Mouse (Mus musculus): Measurements from ENCODE around the gene Ttc12. TPM values are rescaled to one million over a fixed set of nuclear protein-coding genes. Genes with fewer than 3 reads are reported as not detected.

Ttc12 gene
- polyA plus RNA-seq, 1 experiment = 0.34 TPM

DNA sequence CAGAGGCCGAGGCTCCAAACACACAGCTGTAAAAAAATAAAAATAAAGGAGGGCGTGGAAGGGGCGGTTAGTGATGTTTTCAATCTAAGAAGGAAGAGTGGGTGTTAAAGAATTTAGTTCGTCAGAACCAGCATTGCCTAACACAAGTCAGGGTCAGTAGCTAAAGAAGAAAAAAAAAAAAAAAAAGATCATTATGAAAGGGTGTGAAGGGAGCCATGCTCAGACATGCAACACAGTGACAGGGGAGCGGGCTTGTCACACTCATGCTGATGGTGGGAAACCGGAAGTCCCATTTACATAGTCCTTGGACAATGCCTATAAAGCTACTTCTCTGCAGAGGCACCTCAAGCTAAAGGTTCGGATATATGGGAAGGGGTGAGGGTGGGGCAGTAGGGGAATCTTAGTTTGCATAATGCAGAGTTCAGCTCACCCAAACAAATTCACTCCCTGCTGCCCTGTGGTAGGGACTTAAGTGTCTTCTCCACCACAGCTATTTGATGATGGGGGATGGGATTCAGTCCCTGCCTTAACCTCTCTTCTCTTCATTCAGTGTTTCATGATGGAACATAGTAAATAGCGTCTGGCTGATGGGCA, 43.4 kb upstream of the Ttc12 start:
- Histone ChIP-seq H3K27ac (ENCODE audit: insufficient read depth, low read depth, low read length) (no peak overlapping the region), H3K27me3 (ENCODE audit: control insufficient read depth, insufficient read depth, low read length) (no peaks in the 10 kb centered on the region), H3K4me3 (ENCODE audit: low read depth, low read length) (no peak overlapping the region), H3K4me1 (ENCODE audit: control insufficient read depth, insufficient read depth, insufficient read length, low read length) (no peaks in the 10 kb centered on the region), H3K36me3 (ENCODE audit: control insufficient read depth, insufficient read depth, low read length) (no peaks in the 10 kb centered on the region)
- TF ChIP-seq CTCF (IDR thresholded peaks at IDR 0.05; ENCODE audit: extremely low read depth, insufficient read length, insufficient replicate concordance, low read depth, low read length) (no peak), POLR2A (IDR thresholded peaks at IDR 0.05; ENCODE audit: low read depth, low read length) (no peak)
- WGBS = 64% methylated on average over 8 of the region's 8 CpGs

DNA sequence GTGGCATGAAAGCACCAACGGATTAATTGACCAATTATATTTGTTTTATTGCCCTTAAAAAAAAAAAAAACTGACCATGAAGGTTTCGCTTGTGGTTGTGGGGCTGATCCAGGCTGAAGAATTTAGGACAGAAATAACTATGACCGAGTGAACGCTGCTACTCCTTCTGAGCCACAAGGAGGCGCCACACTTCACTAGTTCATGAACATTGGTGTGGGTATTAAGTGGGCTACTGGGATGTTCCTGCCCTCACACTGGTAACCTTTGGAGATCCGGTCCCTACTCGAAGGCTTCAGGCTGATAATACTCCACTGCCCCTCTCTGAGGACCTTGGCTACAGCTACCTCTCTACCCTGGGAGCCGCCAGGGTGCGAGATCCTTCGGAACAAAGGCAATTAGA, 42.9 kb upstream of the Ttc12 start:
- WGBS = 60% methylated on average over 10 of the region's 10 CpGs
- no peak overlapping the region for H3K27ac ChIP-seq (ENCODE audit: insufficient read depth, low read depth, low read length)
- no peaks in the 10 kb centered on the region for H3K27me3 ChIP-seq (ENCODE audit: control insufficient read depth, insufficient read depth, low read length)
- TF ChIP-seq CTCF (IDR thresholded peaks at IDR 0.05; ENCODE audit: extremely low read depth, insufficient read length, insufficient replicate concordance, low read depth, low read length) = no peak
- no peak for TF ChIP-seq POLR2A (IDR thresholded peaks at IDR 0.05; ENCODE audit: low read depth, low read length)
- no peaks in the 10 kb centered on the region for H3K4me1 ChIP-seq (ENCODE audit: control insufficient read depth, insufficient read depth, insufficient read length, low read length)
- H3K4me3 ChIP-seq (ENCODE audit: low read depth, low read length) = no peak overlapping the region
- H3K36me3 ChIP-seq (ENCODE audit: control insufficient read depth, insufficient read depth, low read length) = no peaks in the 10 kb centered on the region

DNA sequence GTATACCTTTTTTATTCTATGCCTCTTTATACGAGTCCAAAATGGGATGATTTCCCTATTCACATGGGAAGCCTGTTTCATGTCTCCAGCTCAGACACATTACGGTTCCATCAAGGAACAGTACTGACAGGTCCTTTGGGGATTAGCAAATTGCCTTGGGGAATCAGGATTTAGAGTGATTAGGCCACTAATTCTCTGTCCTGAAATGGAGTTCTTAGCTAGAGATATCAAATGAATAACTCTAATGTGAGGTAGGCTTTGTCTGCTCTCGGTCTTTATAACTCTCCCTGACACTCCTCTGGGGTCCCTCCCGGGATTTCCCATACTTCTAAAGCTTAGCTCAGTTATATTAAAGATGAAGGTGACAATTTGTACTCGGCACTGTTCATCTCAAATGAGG, 42.0 kb upstream of the Ttc12 start:
- TF ChIP-seq CTCF (IDR thresholded peaks at IDR 0.05; ENCODE audit: extremely low read depth, insufficient read length, insufficient replicate concordance, low read depth, low read length) (no peak), POLR2A (IDR thresholded peaks at IDR 0.05; ENCODE audit: low read depth, low read length) (no peak)
- H3K4me1 ChIP-seq (ENCODE audit: control insufficient read depth, insufficient read depth, insufficient read length, low read length) = no peaks in the 10 kb centered on the region
- no peaks in the 10 kb centered on the region for H3K36me3 ChIP-seq (ENCODE audit: control insufficient read depth, insufficient read depth, low read length)
- H3K27me3 ChIP-seq (ENCODE audit: control insufficient read depth, insufficient read depth, low read length) = no peaks in the 10 kb centered on the region
- H3K4me3 ChIP-seq (ENCODE audit: low read depth, low read length) = no peak overlapping the region
- H3K27ac ChIP-seq (ENCODE audit: insufficient read depth, low read depth, low read length) = no peak overlapping the region
- 77% methylated on average over 5 of the region's 5 CpGs for WGBS

DNA sequence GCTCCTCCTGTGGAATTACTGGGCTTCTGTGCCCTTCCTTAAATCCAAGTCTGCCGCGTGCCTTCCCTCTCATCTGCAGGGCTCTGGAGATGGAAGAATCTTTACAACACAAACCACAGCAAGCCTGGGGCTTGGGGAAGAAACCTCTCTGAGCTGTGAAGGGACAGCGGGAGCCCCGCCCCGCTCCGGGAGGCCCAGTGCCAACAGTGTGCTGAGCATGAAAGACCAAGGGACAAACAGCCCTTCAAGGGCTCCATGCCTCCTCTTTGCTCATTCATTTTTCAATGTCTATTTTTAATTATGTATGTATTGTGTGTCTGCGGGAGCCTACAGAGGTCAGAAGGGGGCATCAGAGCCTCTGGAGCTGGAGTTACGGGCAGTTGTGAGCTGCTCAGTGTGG, 41.3 kb upstream of the Ttc12 start:
- no peaks in the 10 kb centered on the region for H3K36me3 ChIP-seq (ENCODE audit: control insufficient read depth, insufficient read depth, low read length)
- H3K27me3 ChIP-seq (ENCODE audit: control insufficient read depth, insufficient read depth, low read length) = no peaks in the 10 kb centered on the region
- H3K27ac ChIP-seq (ENCODE audit: insufficient read depth, low read depth, low read length) = no peak overlapping the region
- no peak overlapping the region for H3K4me3 ChIP-seq (ENCODE audit: low read depth, low read length)
- 83% methylated on average over 8 of the region's 8 CpGs for WGBS
- H3K4me1 ChIP-seq (ENCODE audit: control insufficient read depth, insufficient read depth, insufficient read length, low read length) = no peaks in the 10 kb centered on the region
- TF ChIP-seq POLR2A (IDR thresholded peaks at IDR 0.05; ENCODE audit: low read depth, low read length) = no peak
- TF ChIP-seq CTCF (IDR thresholded peaks at IDR 0.05; ENCODE audit: extremely low read depth, insufficient read length, insufficient replicate concordance, low read depth, low read length) = no peak

DNA sequence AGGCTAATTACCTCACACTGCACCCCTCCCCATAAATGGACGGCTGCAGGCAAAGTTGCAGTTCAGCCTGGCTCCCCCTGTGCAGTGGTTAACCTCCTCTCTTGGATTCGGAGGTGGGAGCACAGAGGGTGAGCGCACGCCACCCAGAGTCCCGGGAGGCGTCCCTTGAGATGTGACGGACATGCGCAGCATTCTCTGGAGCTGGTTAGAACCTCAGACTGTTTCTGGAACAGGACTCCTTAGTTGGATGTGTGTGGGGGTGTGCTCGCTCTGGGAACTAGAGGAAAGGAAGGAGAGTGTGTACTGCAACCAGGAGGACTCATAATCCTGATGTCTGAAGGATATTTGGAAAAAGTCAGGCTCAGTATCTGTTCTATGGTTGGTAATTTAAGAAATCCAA, 38.7 kb upstream of the Ttc12 start:
- Histone ChIP-seq H3K27ac (ENCODE audit: insufficient read depth, low read depth, low read length) (no peak overlapping the region), H3K4me1 (ENCODE audit: control insufficient read depth, insufficient read depth, insufficient read length, low read length) (no peaks in the 10 kb centered on the region), H3K27me3 (ENCODE audit: control insufficient read depth, insufficient read depth, low read length) (no peaks in the 10 kb centered on the region), H3K36me3 (ENCODE audit: control insufficient read depth, insufficient read depth, low read length) (no peaks in the 10 kb centered on the region), H3K4me3 (ENCODE audit: low read depth, low read length) (no peak overlapping the region)
- TF ChIP-seq CTCF (IDR thresholded peaks at IDR 0.05; ENCODE audit: extremely low read depth, insufficient read length, insufficient replicate concordance, low read depth, low read length) (no peak), POLR2A (IDR thresholded peaks at IDR 0.05; ENCODE audit: low read depth, low read length) (no peak)
- 78% methylated on average over 9 of the region's 9 CpGs for WGBS

DNA sequence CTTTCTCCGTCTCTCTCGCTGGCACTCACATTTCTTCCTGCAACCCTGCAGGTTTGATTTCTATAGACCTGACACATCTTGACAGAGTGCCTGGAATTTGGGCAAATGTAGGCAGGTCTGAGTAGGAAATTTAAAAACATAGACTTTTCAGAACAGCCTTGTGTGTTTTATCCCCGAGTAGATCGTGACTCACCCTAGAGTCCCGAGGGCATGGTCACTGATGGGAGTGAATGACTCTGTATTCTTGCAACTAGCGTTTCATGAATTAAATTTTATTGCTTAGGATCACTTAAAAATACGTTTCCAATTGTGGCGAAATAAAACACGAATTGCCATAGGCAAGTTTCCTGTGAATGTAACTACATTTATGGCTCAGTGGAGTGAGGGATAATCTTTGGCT, 37.9 kb upstream of the Ttc12 start:
- no peak overlapping the region for H3K4me3 ChIP-seq (ENCODE audit: low read depth, low read length)
- no peaks in the 10 kb centered on the region for H3K36me3 ChIP-seq (ENCODE audit: control insufficient read depth, insufficient read depth, low read length)
- H3K27ac ChIP-seq (ENCODE audit: insufficient read depth, low read depth, low read length) = no peak overlapping the region
- no peak for TF ChIP-seq POLR2A (IDR thresholded peaks at IDR 0.05; ENCODE audit: low read depth, low read length)
- TF ChIP-seq CTCF (IDR thresholded peaks at IDR 0.05; ENCODE audit: extremely low read depth, insufficient read length, insufficient replicate concordance, low read depth, low read length) = no peak
- H3K27me3 ChIP-seq (ENCODE audit: control insufficient read depth, insufficient read depth, low read length) = no peaks in the 10 kb centered on the region
- H3K4me1 ChIP-seq (ENCODE audit: control insufficient read depth, insufficient read depth, insufficient read length, low read length) = no peaks in the 10 kb centered on the region
- 79% methylated on average over 9 of the region's 9 CpGs for WGBS

DNA sequence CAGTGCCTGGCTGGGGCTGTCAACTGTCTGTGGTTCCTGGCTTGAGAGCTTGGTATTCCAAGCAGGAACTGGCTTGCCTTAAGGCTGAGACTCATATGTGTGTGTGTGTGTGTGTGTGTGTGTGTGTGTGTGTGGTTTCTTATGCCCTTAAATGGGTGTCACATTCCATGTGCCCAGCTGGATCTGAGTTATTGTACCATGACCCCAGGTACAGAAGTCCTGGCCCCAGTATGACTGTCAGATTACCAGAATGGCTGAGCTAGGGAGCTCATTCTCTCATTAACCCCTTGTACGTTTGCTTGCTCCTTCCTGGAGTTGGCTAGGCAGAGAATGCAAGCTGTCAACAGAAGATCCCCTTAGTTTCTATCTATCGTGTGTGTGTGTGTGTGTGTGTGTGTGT, 28.3 kb upstream of the Ttc12 start:
- WGBS = 59% methylated on average over 2 of the region's 2 CpGs
- no peaks in the 10 kb centered on the region for H3K36me3 ChIP-seq (ENCODE audit: control insufficient read depth, insufficient read depth, low read length)
- no peaks in the 10 kb centered on the region for H3K4me1 ChIP-seq (ENCODE audit: control insufficient read depth, insufficient read depth, insufficient read length, low read length)
- H3K27ac ChIP-seq (ENCODE audit: insufficient read depth, low read depth, low read length) = no peak overlapping the region
- H3K4me3 ChIP-seq (ENCODE audit: low read depth, low read length) = no peak overlapping the region
- no peaks in the 10 kb centered on the region for H3K27me3 ChIP-seq (ENCODE audit: control insufficient read depth, insufficient read depth, low read length)
- TF ChIP-seq CTCF (IDR thresholded peaks at IDR 0.05; ENCODE audit: extremely low read depth, insufficient read length, insufficient replicate concordance, low read depth, low read length) (no peak), POLR2A (IDR thresholded peaks at IDR 0.05; ENCODE audit: low read depth, low read length) (no peak)
